Mouse (Mus musculus): ENCODE measurements around the gene Selenos. TPM values are rescaled to one million over a fixed set of nuclear protein-coding genes. Genes with fewer than 3 reads are reported as not detected.

The Selenos gene
- polyA plus RNA-seq (2012; rRNA removed) = 147 and 213 TPM in 2 replicates

DNA sequence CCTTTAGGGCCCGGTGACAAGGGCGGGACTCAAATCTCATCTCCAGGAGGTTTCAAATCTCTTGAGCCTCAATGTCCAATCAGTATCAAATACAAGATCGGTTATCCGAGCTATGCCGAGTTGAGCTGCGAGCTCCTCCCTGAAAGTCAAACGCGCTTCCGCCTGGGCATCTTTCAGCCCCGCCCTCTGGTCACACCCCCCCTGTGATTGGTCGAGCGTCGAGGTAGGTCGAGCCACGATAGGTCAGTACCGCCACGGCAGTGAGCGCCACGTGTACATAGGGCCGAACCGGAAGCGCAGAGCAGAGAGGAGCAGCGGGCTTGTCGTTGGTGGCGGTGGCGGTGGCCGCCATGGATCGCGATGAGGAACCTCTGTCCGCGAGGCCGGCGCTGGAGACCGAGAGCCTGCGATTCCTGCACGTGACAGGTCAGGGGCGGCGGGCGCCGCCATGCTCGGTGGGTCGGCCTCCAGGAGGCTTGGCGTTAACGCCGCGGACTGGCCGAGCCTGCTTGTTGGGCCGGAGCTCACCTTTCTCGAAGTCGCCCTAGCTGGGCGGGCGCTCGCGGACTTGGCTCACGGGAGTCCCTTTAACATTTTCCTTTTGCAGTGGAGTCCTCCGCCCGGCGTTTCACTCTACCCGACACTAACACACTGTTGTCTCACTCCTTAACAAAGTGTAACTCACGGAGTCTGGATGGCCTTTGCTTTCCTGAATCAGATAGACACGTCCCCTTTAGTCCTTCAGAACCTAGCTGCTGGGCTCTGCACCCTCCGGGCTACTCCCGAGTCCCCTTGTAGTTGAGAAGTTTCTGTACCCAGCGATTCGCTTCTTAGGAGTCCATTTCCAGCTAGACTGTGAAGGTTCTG lies at the start of gene Selenos:
Gene Selenos (plus strand): TSS at position 286 of the 867 bp plus-strand sequence.

DNA sequence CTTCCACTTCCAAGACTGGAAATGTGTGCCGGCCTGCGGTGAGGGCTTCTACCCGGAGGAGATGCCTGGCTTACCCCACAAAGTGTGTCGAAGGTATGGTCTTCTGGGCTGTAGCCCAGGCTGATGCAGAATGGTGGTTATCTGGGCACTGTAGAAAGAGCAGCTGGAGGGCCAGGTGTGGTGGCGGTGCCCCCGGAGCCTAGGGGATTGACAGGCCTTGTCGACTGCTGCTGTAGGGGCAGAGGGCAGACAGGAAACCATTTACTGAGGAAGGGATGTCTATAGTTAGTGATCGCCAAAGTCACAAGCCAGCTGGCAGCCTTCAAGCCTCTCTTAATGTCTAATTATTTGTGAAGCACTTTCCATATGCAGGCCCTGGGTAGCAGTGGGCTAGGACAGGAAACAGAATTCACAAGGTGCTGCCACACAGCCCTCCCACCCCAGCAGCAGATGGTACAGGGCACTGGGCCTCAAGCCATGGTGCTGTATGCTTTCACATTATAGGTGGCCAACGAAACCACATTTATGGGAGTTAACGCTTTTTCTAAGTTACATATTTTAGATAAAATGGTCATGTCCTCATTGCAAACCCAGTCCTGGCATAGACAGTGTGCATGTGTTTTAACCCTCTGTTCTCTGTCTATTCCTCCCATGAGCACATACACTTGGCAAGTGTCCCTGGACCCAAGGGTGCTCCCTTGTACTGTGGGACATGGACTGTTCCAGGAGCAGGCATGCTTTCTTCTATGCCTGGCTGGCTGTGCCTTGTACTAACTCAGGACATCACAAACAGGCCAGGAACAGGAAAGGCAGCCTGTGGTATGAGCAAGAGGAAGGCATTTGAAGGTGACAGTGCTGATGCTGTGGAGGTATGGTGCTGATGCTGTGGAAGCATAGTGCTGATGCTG lies 35.6 kb upstream of the Selenos start, which contains the start of gene Gm45213:
Gene Gm45213 (plus strand): TSS at position 51 of the 908 bp plus-strand sequence.

DNA sequence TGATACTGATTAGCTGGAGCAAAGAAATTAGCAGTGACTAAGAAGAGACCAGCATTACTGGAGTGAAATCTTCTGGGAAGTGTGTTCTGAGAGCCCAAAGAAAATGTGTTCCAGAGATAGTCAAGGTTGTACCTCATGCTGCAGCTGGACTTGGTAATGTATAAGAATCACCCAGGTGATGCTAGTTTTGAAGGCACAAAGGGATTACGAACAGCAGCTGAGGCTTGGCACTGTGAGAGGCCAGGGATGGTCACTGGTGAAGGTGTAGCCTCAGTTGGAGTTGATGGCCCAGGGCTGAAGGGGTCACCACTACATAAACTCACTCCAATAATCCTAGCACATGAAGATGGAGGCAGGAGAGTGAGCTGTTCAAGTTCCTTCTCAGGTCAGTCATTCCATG lies 20.7 kb upstream of the Selenos start, which contains the start of gene Snrpa1:
Gene Snrpa1 (plus strand): TSS at position 301 of the 400 bp plus-strand sequence.

DNA sequence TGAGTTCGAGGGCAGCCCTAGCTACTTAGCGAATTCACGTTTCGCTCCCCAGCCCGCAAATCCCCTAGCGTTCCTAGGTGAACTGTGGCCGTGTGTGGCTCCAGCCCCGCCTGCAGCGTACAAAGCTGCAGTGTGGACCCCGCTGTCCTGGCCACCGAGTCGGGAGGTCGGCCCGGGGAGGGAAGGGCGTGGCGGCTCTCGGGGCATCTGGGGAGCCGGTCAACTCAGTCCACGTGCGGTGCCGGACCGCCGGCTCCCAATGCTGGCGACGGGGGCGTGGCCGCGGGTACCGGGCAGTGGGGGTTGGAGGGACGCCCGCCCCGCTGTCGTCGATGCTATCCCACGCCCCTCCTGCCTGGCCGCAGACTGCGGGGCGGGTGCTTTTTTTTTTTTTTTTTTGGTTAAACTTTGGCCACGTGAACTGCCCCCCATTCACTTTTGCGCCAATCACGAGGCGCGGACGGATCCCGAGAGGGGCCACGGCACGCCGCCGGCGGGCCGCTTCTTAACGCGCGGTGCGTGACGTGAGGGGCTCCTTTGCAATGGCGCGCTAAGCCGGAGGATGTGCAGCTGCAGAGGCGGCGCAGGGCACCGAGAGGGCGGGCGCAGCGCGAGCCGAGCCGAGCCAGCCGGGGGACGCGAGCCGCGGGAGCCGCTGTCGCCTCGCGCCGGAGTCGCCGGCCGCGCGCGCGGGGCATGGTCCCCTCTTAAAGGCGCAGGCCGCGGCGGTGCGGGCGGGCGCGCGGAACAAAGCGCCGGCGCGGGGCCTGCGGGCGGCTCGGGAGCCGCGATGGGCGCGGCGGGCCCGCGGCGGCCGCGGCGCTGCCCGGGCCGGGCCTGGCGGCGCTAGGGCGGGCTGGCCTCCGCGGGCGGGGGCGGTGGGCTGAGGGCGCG lies 29.8 kb downstream of the Selenos start, which contains the start of gene Chsy1:
Gene Chsy1 (plus strand): TSS at position 555 of the 894 bp plus-strand sequence.

Other genes starting within 250 kb of the Selenos start
- 14.0 and 16.1 TPM in 2 replicates for gene Pcsk6, start 217.9 kb upstream of the Selenos start, polyA plus RNA-seq (2012; rRNA removed)
- gene Gm45213, start 36.0 kb upstream of the Selenos start, polyA plus RNA-seq (2012; rRNA removed) = not detected in 2 replicates
- 7.3 and 7.5 TPM in 2 replicates for gene Snrpa1, start 20.6 kb upstream of the Selenos start, polyA plus RNA-seq (2012; rRNA removed)
- 3.5 and 3.8 TPM in 2 replicates for gene Chsy1, start 29.9 kb downstream of the Selenos start, polyA plus RNA-seq (2012; rRNA removed)